In the genomic region with DNA sequence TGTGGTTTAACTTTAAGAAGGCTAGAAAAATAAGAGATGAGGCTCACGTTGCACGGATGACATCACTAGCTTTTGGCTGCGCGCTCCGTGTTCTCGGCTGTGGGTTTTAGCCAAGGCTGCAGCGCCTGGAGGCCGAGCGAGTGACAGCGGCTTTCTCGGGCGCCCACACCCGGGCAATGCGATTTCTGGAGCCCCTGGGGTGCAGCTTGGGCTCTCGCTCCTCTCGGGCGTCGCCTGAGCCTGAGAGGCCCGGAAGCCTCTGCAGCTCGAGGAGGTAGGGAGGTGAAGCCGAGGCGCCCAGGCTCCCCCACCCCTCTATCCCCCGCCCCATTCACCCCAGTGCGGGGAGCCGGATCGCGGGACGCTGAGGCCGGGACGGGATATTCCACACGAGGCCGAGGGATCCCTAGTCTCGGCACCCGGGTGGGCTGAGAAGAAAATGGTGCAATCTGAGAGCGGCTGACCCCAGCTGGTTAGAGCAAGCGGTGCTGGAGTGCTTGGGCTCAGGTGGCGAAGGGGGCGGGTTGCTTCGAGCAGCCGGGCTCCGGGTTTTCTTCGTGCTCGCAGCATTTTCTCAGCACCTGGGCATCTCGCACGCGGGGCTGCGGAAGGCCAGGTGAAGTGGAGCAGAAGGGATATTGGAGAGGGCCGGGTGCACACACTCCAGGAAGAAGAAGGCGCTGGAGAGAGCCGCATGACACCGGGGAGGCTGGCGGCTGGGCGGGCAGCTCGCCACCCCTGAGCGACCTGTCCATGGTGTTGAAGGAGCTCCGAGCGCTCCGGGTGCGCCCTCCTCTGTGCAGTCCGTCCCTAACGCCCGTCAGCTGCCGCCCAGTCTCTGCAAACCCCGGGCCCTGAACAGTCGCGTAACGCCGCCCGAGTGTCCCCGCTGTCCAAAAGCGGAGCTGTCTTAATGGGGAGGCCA, we compare ENCODE assay signal across 8 mouse cellular contexts. TPM values are rescaled to one million over a fixed set of nuclear protein-coding genes. Genes with fewer than 3 reads are reported as not detected.
A peak's percentile ranks its signal among the peaks of the same experiment; 100 is the strongest.
DNase-seq lines count a peak whose midpoint lies in the region; ATAC-seq and TF ChIP-seq lines count a peak whose summit lies in the region.

No protein-coding gene starts in this region.

- H3K4me2 ChIP-seq in liver, embryonic 16.5 days (ENCODE audit: low read depth, low read length), result peak overlapping the region; percentile 48

- no peaks in the 10 kb centered on the region for H3K36me3 ChIP-seq in liver, embryonic 16.5 days (ENCODE audit: control insufficient read depth, insufficient read depth)

- no peaks in the 10 kb centered on the region for H3K9me3 ChIP-seq in liver, embryonic 16.5 days (replicated peaks; ENCODE audit: control insufficient read depth, low read length)

- no peaks in the 10 kb centered on the region for H3K4me1 ChIP-seq in liver, embryonic 16.5 days (ENCODE audit: control insufficient read depth, low read depth, low read length)

- H3K27ac ChIP-seq in layer of hippocampus, adult 2 months, result peak overlapping the region; percentile 98
- no peak overlapping the region for H3K27ac ChIP-seq in liver, embryonic 16.5 days (ENCODE audit: low read length)

- peak; percentile 78 for DNase-seq in NIH3T3 (ENCODE audit: low read depth)
- DNase-seq in cerebellum, adult 9-11 months, result peak; percentile 91
- peak; percentile 89 to 93 for DNase-seq in frontal cortex, adult 2 months (ENCODE audit: extremely low spot score in 1 of 2, low spot score in 1 of 2)
- peak; percentile 73 for DNase-seq in heart, postnatal 4 days
- peak; percentile 83 to 89 for DNase-seq in layer of hippocampus, adult 2 months (ENCODE audit: low spot score in 2 of 2)
- DNase-seq in ovary, postnatal 10 days (ENCODE audit: low spot score), result peak; percentile 23
- DNase-seq in B cell, adult 2 months, result no peak

- H3K9ac ChIP-seq in liver, embryonic 16.5 days (ENCODE audit: low read depth, low read length), result no peak overlapping the region

- peak overlapping the region; percentile 86 for H3K4me3 ChIP-seq in layer of hippocampus, adult 2 months
- peak overlapping the region; percentile 33 for H3K4me3 ChIP-seq in liver, embryonic 16.5 days (ENCODE audit: low read depth, low read length)

- peaks cover 55% of the 10 kb centered on the region for H3K27me3 ChIP-seq in liver, embryonic 16.5 days (ENCODE audit: control insufficient read depth, insufficient read depth, low read depth, low read length)

- ATAC-seq in liver, embryonic 16.5 days (ENCODE audit: low read depth), result no peak

- TF ChIP-seq CTCF in layer of hippocampus, adult 2 months (conservative IDR thresholded peaks at IDR 0.05), result peak; percentile 35; the same call in 1 of the 2 replicates

- WGBS in liver, embryonic 16.5 days (ENCODE audit: insufficient replicate concordance), result under 1% methylated on average over 71 of the region's 71 CpGs

RNA-seq across cellular contexts. Expression of a gene that starts 1.4 kb away (rescaled TPM):
- polyA plus RNA-seq in frontal cortex, adult 2 months (2012; rRNA removed), result 66.1 and 72.4 TPM in 2 replicates
- under 1 TPM; 0.16 to 0.29 TPM for total RNA-seq in heart, postnatal 4 days (2021)
- 100 to 1,000 TPM; 169 to 170 TPM for total RNA-seq in layer of hippocampus, adult 2 months (2021)
- not detected in 2 replicates for polyA plus RNA-seq in liver, embryonic 16.5 days (2015; fragmentation: Nextera tagmentation; extraction: Ambion mirVana)

Comparison
In these comparisons a context has a peak if more than half of its experiments do, and no peak if none do; other contexts are left out.
1. DNase-seq: peak in NIH3T3 (single experiment), cerebellum, adult 9-11 months (single experiment), frontal cortex, adult 2 months (2 of 2), heart, postnatal 4 days (single experiment), layer of hippocampus, adult 2 months (2 of 2) and ovary, postnatal 10 days (single experiment); none in B cell, adult 2 months (0 of 2).
2. RNA of a gene that starts 1.4 kb away (total RNA-seq): 169 to 170 TPM in layer of hippocampus, adult 2 months; 0.16 to 0.29 TPM in heart, postnatal 4 days; every median in the first group is over 100 times any median in the second.